Mouse (Mus musculus) left cerebral cortex, adult 18-20 months (tissue): ENCODE data around the gene Wfikkn2. TPM values are rescaled to one million over a fixed set of nuclear protein-coding genes. Genes with fewer than 3 reads are reported as not detected.
"Not testable (repeated sequence)": the region's sequence is repeated elsewhere in the genome, so short reads cannot be mapped to it uniquely, and the experiment has no call there.

Experiments used
- DNase-seq, 2 experiments: peaks; one replicate each; pipeline ENCODE4 v3.0.0; 2021 to 2022; ENCODE audit warnings: low spot score in 2 of 2, mixed read lengths in 1 of 2
- long read RNA-seq, 2 experiments: library from polyadenylated mRNA; stranded (forward); transcript quantifications; one replicate each; pipeline ENCODE4 v2.0.0; 2021
- total RNA-seq, 2 experiments: library from RNA; stranded (reverse); gene quantifications; 2 replicates each; pipeline ENCODE4 v1.2.3; 2021

Wfikkn2 gene
- total RNA-seq: 1 to 10 TPM; 1.8 to 2.2 TPM
- long read RNA-seq, experiment 1: 0 reads
- long read RNA-seq, experiment 2, partial matches to known transcripts: 0 of 1 reads
- long read RNA-seq, experiment 2, other reads (novel, unspliced or antisense): 1 of 1 reads

GRCm38 (mm10) chr11:94245955-94246788, at the start of gene Wfikkn2:
TSS of gene Wfikkn2 (minus strand) at chr11:94246005.
- no peak for DNase-seq

GRCm38 (mm10) chr11:94294996-94295845, 49.4 kb upstream of the Wfikkn2 start:
- DNase-seq: no peak

GRCm38 (mm10) chr11:94290062-94290740, 44.4 kb upstream of the Wfikkn2 start:
- DNase-seq: no peak

GRCm38 (mm10) chr11:94287105-94287504, 41.3 kb upstream of the Wfikkn2 start:
- no peak for DNase-seq

GRCm38 (mm10) chr11:94285886-94286574, 40.2 kb upstream of the Wfikkn2 start:
- DNase-seq: no peak

GRCm38 (mm10) chr11:94283536-94284099, 37.8 kb upstream of the Wfikkn2 start:
- no peak for DNase-seq

GRCm38 (mm10) chr11:94282291-94282690, 36.5 kb upstream of the Wfikkn2 start:
- DNase-seq: no peak

- DNase-seq: no peak
Observed at GRCm38 (mm10) chr11:94281199-94282181, 35.7 kb upstream of the Wfikkn2 start, which contains the start of gene Gm21885. TSS of gene Gm21885 (plus strand) at chr11:94281873.

- DNase-seq: peak; percentile 94 to 95
Observed at GRCm38 (mm10) chr11:94276869-94277337, 31.1 kb upstream of the Wfikkn2 start.

- no peak for DNase-seq
Observed at GRCm38 (mm10) chr11:94275686-94276085, 29.9 kb upstream of the Wfikkn2 start.

GRCm38 (mm10) chr11:94275226-94275625, 29.4 kb upstream of the Wfikkn2 start:
- no peak for DNase-seq

- DNase-seq: no peak
Observed at GRCm38 (mm10) chr11:94274206-94274867, 28.5 kb upstream of the Wfikkn2 start.

- no peak for DNase-seq
Observed at GRCm38 (mm10) chr11:94272960-94273927, 27.4 kb upstream of the Wfikkn2 start.

- DNase-seq: no peak
Observed at GRCm38 (mm10) chr11:94271015-94271414, 25.2 kb upstream of the Wfikkn2 start.

- no peak for DNase-seq
Observed at GRCm38 (mm10) chr11:94269906-94270305, 24.1 kb upstream of the Wfikkn2 start.

- DNase-seq: no peak
Observed at GRCm38 (mm10) chr11:94268761-94269160, 23.0 kb upstream of the Wfikkn2 start.

- not testable (repeated sequence) for DNase-seq
Observed at GRCm38 (mm10) chr11:94266155-94266554, 20.4 kb upstream of the Wfikkn2 start.
